Mouse (Mus musculus) forebrain, embryonic 11.5 days (tissue): ENCODE results near the gene Nrxn3. TPM values are rescaled to one million over a fixed set of nuclear protein-coding genes. Genes with fewer than 3 reads are reported as not detected.

Source experiments
- ATAC-seq: fragments of 200-750 bp; cut with Nextera tagmentation; replicated peaks from 2 replicates; pipeline ENCODE4 v1.8.0; 2017; ENCODE audit warnings: moderate TSS enrichment; ENCODE audit not compliant: low FRiP score
- DNase-seq: peaks from one replicate; pipeline ENCODE4 v3.0.0-alpha.2; 2017; ENCODE audit warnings: low spot score
- H3K27ac ChIP-seq: fragments of 300-500 bp; sonication (generic); 2 replicates; pipeline ENCODE4 v1.5.1; 2014; ENCODE audit warnings: low read depth, low read length
- H3K27me3 ChIP-seq: fragments of 300-500 bp; sonication (generic); 2 replicates; pipeline ENCODE4 v1.6.1; 2014; ENCODE audit warnings: mild to moderate bottlenecking, low read length, mixed read lengths; ENCODE audit not compliant: control insufficient read depth, insufficient read depth
- H3K36me3 ChIP-seq: fragments of 300-500 bp; sonication (generic); 2 replicates; pipeline ENCODE4 v1.6.1; 2014; ENCODE audit warnings: mild to moderate bottlenecking, low read length, moderate library complexity, mixed read lengths; ENCODE audit not compliant: control insufficient read depth, insufficient read depth
- H3K4me1 ChIP-seq: fragments of 300-500 bp; sonication (generic); replicated peaks from 2 replicates; pipeline ENCODE4 v1.6.1; 2014; ENCODE audit warnings: low read length, mixed read lengths; ENCODE audit not compliant: control insufficient read depth, insufficient read depth
- H3K4me2 ChIP-seq: fragments of 300-500 bp; sonication (generic); 2 replicates; pipeline ENCODE4 v1.6.1; 2014; ENCODE audit warnings: low read depth, mild to moderate bottlenecking, low read length, moderate library complexity, mixed read lengths; ENCODE audit not compliant: severe bottlenecking
- H3K4me3 ChIP-seq: fragments of 300-500 bp; sonication (generic); 2 replicates; pipeline ENCODE4 v1.5.1; 2014; ENCODE audit warnings: low read depth, low read length
- H3K9ac ChIP-seq: fragments of 300-500 bp; sonication (generic); 2 replicates; pipeline ENCODE4 v1.6.1; 2014; ENCODE audit warnings: low read length
- H3K9me3 ChIP-seq: fragments of 300-500 bp; sonication (generic); 2 replicates; pipeline ENCODE4 v1.6.1; 2016; ENCODE audit warnings: low read length, mixed read lengths; ENCODE audit not compliant: control insufficient read depth
- WGBS: fragments of 180-500 bp; shearing (Covaris S2); extraction: QIAGEN DNeasy Blood & Tissue Kit; methylation state at CpG from one replicate; pipeline ENCODE4 v1.1.7; 2014; 5-methylcytosine and 5-hydroxymethylcytosine counted together
- polyA plus RNA-seq: library from polyadenylated mRNA; unstranded; fragments of >200 nt; fragmentation: Nextera tagmentation; extraction: Ambion mirVana; gene quantifications from 2 replicates; pipeline ENCODE4 v1.2.1, GENCODE M21; 2014

Gene Nrxn3
- polyA plus RNA-seq, 1 experiment from 2014 or later = 38.4 TPM

- Histone ChIP-seq H3K4me1 (no peaks in the 10 kb centered on the region), H3K9me3 (no peaks in the 10 kb centered on the region), H3K27ac (no peak overlapping the region), H3K36me3 (no peaks in the 10 kb centered on the region), H3K9ac (no peak overlapping the region), H3K27me3 (no peaks in the 10 kb centered on the region), H3K4me3 (no peak overlapping the region), H3K4me2 (no peak overlapping the region)
- DNase-seq (no peak), ATAC-seq (no peak)
- WGBS = 83% methylated on average over 4 of the region's 4 CpGs
Observed at GRCm38 (mm10) chr12:89128602-89129001, 405.9 kb downstream of the Nrxn3 start.

GRCm38 (mm10) chr12:89129139-89129907 is 406.6 kb downstream of the Nrxn3 start:
- Histone ChIP-seq H3K36me3 (no peaks in the 10 kb centered on the region), H3K4me2 (no peak overlapping the region), H3K4me3 (no peak overlapping the region), H3K27ac (no peak overlapping the region), H3K27me3 (no peaks in the 10 kb centered on the region), H3K4me1 (no peaks in the 10 kb centered on the region), H3K9me3 (no peaks in the 10 kb centered on the region), H3K9ac (no peak overlapping the region)
- peak; percentile 44; the same call in 1 of the 2 replicates for ATAC-seq
- no peak for DNase-seq
- WGBS = 68% methylated on average over 9 of the region's 9 CpGs

DNA sequence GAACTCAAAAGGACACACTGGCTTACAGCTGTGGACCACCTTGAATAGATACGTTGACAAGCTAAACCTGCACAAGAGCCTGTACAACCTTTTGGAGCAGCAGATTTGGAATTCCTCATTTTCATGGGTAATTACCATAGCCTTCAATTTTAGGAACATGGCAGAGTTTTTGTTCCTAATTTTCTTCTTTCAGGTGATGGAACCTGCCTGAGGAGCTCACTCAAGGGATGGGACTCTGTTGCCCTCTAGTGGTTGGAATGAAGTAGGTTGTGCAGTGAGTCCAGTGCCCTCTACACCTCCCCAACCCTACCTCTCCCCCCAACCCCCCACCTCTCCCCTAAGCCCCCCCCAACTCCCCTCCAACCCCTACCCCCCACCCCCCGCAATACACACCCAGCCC is 411.7 kb downstream of the Nrxn3 start:
- H3K9me3 ChIP-seq = no peaks in the 10 kb centered on the region
- DNase-seq (no peak), ATAC-seq (peak; percentile 33; the same call in 1 of the 2 replicates)
- no peak overlapping the region for H3K9ac ChIP-seq
- H3K4me3 ChIP-seq = no peak overlapping the region
- no peak overlapping the region for H3K27ac ChIP-seq
- no peaks in the 10 kb centered on the region for H3K4me1 ChIP-seq
- H3K4me2 ChIP-seq = no peak overlapping the region
- 64% methylated on average over 2 of the region's 2 CpGs for WGBS
- no peaks in the 10 kb centered on the region for H3K27me3 ChIP-seq
- no peaks in the 10 kb centered on the region for H3K36me3 ChIP-seq

DNA sequence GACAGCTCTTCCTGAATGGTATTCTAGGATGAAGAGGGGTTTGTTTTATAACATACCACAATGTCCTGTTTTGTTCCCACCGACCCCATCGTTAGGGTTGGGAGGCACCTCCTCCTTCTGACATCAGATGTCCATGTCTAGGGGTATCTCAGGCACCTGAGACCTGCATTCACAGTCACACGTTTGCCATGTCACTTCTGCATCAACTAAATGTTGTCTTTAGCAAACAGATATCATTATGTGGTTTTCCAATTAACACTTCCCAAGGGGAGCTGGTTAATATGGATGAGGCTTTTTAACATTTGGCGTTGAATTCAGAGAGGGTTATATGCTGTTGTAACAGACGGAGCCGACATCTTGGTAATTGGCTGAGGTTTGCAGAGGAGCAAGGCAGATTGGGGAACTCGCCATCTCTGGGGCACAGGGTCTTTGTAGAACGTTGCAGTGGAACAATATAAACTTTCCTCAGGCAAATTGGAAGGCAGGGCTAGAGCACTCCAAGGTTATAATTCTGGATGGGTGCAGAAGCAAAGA is 412.2 kb downstream of the Nrxn3 start:
- H3K36me3 ChIP-seq = no peaks in the 10 kb centered on the region
- no peak overlapping the region for H3K9ac ChIP-seq
- H3K27ac ChIP-seq = no peak overlapping the region
- WGBS = 70% methylated on average over 8 of the region's 8 CpGs
- ATAC-seq = no peak
- H3K4me1 ChIP-seq = no peaks in the 10 kb centered on the region
- no peak overlapping the region for H3K4me2 ChIP-seq
- H3K27me3 ChIP-seq = no peaks in the 10 kb centered on the region
- H3K4me3 ChIP-seq = no peak overlapping the region
- no peaks in the 10 kb centered on the region for H3K9me3 ChIP-seq
- no peak for DNase-seq

DNA sequence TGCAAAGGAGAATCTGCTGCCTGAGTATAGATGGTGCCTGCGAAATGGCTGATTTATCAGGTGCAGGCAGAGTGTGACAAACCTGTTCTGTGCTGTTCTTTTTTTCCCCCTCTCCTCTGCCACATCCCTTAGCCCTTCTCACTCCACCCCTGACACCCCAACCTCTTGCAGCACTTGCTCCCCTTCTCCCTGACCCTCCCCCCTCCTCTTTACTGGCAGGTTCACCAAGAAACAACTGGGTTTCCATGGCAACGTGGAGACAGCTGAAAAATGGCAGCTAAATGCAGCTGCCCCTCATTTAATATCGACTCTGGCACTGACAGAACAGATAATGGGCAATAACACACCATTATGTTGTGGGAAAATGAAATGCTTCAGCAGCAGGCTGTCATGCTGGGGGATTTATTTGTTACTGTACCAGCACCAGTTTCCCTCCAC is 426.3 kb downstream of the Nrxn3 start:
- no peak overlapping the region for H3K4me2 ChIP-seq
- no peaks in the 10 kb centered on the region for H3K9me3 ChIP-seq
- no peak overlapping the region for H3K4me3 ChIP-seq
- DNase-seq (peak; percentile 67), ATAC-seq (peak; percentile 87)
- no peak overlapping the region for H3K9ac ChIP-seq
- 25% methylated on average over 3 of the region's 3 CpGs for WGBS
- peaks cover 7% of the 10 kb centered on the region for H3K4me1 ChIP-seq
- H3K27me3 ChIP-seq = no peaks in the 10 kb centered on the region
- peak overlapping the region; percentile 63; the same call in 1 of the 2 replicates for H3K27ac ChIP-seq
- H3K36me3 ChIP-seq = no peaks in the 10 kb centered on the region

DNA sequence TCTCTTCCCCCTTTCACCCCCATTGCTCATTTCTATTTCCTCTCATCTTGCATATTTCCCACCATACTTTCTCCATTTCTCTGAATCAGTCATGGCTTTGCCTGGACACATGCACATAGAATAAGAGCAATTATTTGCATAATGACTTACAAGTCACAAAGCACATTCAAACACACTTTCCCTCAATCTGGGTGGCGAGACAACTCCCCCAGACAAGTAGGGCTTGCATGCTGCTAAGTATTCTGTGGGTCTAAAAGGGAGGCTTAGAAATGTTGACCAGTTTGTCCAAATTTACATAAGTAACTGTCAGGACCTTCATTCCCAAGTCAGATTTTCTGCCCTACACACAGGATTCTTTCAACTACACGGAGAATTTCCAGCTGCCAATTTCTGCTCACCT is 426.8 kb downstream of the Nrxn3 start:
- Histone ChIP-seq H3K36me3 (no peaks in the 10 kb centered on the region), H3K4me1 (peaks cover 7% of the 10 kb centered on the region), H3K4me2 (no peak overlapping the region), H3K9ac (no peak overlapping the region), H3K27me3 (no peaks in the 10 kb centered on the region), H3K27ac (no peak overlapping the region; the same call in 1 of the 2 replicates), H3K4me3 (no peak overlapping the region), H3K9me3 (no peaks in the 10 kb centered on the region)
- ATAC-seq = peak; percentile 42; the same call in 1 of the 2 replicates
- WGBS = 39% methylated on average over 2 of the region's 2 CpGs
- DNase-seq = no peak

DNA sequence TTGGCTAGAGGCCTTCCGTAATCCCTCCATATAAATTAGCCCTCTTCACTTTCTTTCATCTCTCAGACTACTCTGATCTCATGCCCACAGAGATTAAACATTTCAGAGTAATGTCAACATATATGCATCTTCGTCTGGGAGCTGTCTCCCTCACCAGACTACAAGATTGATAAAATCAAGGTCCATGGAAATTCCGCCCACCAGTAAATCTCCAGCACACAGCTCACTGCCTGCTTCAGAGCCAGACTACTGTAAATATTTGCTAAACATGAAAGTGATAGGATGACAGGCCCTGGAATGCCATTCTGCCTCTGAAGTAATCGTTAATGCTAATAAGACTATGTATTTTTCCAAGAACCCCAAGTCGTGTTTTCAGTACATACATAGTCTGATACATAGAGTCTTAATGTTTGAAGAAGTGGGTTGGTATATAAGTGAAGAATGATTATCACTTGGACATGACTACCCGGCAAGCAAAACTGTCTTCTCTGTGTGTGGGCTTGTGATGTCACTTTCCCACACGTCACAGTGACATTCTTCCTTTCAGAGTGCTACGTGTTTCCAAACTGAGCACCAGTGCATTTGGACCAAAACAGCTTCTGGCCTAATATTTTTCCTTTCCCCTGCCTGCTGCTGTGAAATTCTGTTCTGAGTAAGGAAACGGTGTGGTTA is 433.5 kb downstream of the Nrxn3 start:
- no peaks in the 10 kb centered on the region for H3K36me3 ChIP-seq
- H3K4me2 ChIP-seq = no peak overlapping the region
- H3K27me3 ChIP-seq = no peaks in the 10 kb centered on the region
- no peak for DNase-seq
- H3K9ac ChIP-seq = no peak overlapping the region
- ATAC-seq = no peak
- no peaks in the 10 kb centered on the region for H3K9me3 ChIP-seq
- 86% methylated on average over 9 of the region's 9 CpGs for WGBS
- no peaks in the 10 kb centered on the region for H3K4me1 ChIP-seq
- no peak overlapping the region for H3K4me3 ChIP-seq
- H3K27ac ChIP-seq = no peak overlapping the region

DNA sequence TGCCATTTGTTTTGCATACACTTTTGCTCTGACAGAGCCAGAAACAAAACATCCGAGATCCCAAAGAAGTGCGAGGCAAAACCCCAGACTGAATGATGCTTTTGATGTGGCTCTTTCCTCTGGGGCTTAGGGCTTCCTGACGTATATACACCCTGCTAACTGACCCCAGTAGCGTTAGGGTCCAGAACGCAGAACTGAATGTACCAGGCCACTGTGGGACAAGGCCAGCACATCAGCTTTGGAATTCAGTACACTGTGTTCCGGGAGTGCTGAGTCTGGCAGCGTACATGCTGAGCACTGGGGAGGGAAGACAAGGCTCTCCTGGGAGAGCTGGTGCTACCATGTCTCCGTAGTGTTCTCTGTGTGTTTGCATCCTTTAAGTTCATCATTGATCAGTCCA is 436.7 kb downstream of the Nrxn3 start:
- Histone ChIP-seq H3K27me3 (no peaks in the 10 kb centered on the region), H3K4me2 (no peak overlapping the region), H3K4me3 (no peak overlapping the region), H3K36me3 (no peaks in the 10 kb centered on the region), H3K4me1 (no peaks in the 10 kb centered on the region), H3K9ac (no peak overlapping the region), H3K9me3 (no peaks in the 10 kb centered on the region), H3K27ac (no peak overlapping the region)
- DNase-seq (no peak), ATAC-seq (no peak)
- 80% methylated on average over 8 of the region's 8 CpGs for WGBS
